Mouse (Mus musculus): ENCODE data around the gene A1cf.
A peak's percentile ranks its signal among the peaks of the same experiment; 100 is the strongest.

Gene A1cf

DNA sequence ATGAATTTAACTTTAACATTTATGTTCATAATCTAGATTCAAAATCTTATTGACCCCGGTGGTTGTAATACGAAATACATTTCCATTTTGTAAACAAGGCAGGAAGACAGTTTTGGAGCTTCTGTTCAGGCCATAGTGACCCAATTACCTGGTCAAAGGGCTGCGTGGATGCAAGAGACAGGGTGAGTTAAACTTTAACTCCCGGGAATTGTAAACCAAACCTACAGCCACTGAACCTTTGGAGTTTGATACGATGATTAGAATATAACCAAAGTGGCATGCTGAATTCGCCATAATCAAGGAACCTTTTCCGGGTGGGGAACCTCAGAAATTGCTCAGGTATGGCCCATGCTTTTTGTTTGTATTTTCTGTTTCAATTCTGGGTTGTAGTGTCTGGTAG lies at the start of gene A1cf:
A1cf (plus strand) TSS at position 244 of the 400 bp plus-strand sequence.
- no peak for DNase-seq

DNA sequence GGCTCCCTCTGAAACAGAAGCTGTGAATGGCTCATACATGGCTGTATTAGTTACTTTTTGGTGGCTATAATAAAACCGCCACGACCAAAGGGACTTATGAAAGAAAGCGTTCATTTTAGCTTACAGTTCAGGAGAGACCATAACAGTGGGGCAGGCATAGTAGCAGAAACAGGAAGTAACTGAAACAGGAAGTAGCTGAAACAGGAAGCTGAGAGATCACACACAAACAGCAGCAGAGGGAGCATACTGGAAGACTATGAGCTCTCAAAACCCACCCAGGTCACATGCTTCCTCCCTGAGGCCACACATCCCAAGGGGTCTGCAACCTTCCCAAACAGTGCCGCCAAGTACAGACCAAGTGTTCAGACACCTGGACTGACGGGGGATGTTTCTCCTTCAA lies 34.3 kb upstream of the A1cf start:
- DNase-seq: no peak

DNA sequence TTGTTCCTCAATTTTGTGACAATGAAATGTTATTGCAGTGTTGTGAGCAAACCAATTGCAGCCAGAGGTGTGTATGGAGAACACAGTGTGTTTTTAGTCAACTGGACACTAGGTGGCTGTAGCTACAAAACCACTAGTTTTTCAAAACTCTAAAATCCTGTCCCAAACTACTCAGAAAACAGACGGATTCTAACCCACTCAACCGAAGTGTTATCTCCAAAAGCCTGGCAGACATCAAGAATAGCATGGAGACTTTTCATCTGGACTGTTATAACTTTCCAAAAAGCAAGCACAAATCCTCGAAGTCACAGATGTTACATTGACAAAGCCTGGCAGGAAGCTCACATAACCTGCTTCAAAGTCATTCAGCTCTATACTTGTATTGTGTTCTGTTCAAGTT lies 6.7 kb upstream of the A1cf start:
- DNase-seq: no peak

DNA sequence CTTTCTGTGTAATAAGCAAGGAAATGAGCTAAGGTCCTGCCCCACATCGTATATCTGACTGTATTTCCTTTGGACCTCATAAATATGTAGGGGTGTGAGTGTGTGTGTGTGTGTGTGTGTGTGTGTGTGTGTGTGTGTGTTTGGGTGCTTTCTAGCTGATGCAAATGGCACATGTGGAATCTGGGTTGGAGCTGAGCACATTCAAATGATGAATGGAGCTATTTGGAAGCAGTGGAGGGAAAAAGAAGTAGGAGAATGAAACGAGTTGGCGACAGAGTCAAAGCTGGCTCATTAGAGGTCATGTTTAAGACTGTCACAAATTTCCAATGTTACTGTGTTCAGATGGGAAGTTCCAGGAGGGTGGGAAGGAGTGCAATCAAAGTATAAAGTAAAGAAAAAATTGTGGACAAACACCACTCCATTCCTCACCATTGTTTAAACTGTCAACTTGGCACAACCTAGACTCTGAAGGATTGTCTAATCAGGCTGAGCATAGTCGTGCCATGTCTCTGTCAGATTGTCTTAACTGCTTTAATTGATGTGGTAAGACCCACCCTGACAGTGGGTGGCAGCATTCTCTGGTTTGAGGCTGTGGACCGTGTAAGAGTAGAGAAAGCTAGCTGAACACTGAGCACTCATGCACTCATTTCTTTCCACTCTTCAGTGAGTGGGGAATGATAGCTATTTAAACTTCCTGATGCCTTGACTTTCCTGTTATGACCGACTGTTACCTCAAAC lies 5.9 kb upstream of the A1cf start:
- DNase-seq: peak; percentile 6

DNA sequence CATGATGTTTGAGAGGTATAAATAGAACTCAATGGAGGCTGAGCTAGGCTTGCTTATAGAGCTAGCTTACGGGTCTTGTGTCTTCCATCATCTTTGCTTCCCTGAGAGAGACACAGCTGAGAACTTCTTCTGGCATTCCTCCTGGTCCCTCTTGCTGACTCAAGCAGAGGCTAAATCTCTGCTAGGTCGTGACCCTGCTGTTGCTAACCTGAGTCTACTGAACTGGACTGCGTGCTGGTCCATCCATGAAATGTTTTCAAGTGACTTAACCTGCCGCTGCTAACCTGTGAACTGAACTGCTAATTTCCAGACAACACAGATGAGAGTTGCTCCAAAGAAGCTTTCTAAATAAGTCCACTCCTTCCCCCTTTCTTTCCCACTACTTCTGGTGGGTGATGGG lies 3.1 kb upstream of the A1cf start:
- DNase-seq: no peak

DNA sequence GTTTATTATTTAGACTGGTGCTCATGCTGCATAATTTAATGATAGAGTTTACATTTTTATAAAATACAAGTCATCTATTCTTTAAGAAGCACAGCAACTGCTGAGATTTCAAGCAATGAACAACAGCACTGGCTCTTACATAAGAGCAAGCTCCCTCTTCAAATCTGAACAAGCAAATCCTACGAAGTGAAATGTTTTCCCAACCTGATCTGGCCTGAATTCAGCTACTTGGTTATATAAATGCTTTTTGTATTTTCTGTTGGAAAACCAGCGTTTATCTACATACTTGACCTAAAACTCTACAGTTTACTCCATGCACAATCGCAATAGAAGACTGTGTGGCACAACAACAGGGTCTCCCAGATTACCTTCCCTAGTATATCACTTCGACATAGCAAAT lies 488 bp upstream of the A1cf start:
- DNase-seq: no peak

DNA sequence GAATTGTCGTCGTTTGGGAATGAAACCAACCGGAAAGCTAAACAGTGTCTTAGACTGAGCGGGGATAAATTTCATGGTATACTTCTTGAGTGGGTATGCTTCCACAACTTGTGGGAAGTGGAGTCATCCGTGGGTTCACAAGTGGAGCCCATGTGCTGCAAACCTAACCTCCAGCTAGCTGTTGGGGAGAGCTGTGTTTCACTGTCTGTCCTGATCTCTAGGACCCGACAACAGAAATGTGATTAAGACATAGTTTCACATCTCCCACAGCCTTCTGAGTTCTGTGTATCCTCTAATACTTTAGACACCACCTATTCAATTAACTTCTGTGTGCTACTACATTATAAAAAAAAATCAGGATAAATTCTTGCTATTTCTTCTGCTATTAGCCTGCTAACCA lies 407 bp downstream of the A1cf start:
- DNase-seq: no peak

DNA sequence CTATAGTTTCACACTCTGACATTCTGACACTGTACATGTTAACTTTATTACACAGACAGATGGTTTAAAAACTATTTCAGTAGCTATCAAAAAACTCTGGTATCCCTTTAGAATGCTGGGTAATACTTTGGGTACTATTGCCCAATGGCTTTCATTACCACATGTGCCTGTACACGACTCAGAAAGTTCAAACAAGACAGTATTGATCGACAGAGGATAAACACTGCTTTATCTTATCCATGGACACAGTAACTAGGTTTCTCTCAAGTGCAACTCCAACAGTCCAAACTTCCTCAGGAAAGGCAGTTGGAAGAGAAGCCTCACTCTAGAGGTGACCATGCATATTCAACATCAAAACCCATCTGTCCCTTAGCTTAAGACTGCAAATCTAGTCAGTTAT lies 2.8 kb downstream of the A1cf start:
- DNase-seq: no peak

DNA sequence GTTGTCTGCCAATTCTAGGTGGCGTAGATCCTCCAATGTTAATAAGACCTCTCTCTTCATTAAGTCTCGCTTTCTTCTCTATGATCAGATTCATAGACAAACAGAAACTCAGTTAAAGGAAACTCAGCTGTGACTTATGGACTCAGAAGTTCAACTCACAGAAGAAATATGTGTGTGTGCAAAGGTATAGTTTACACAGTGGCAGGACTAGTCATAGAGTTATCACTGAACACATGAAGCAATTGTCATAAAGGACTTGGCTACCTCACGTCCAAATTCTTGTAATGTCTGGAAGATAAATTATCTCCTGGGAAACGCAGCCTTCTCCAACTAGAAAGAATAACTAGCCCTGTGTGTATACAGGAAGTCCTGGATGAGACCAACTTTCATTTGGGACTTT lies 9.4 kb downstream of the A1cf start:
- no peak for DNase-seq

DNA sequence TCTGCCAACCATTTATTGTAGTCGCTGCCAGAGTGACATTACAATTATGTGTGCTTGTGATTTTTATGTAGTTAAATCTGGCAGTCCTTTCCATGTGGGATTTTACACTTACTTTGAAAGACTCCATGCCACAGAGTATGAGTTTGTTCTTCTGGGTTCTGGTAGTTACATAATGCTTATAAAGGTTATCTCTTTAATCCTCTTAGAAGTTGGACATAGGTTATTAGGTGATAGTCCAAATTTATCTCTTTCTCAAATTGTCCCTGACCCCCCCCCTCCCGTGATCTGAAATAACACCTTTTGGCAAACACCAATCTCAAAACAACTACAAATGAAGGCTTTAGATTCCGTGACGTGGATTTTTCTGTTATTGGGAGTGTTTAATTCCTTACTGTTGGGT lies 16.0 kb downstream of the A1cf start:
- DNase-seq: no peak

DNA sequence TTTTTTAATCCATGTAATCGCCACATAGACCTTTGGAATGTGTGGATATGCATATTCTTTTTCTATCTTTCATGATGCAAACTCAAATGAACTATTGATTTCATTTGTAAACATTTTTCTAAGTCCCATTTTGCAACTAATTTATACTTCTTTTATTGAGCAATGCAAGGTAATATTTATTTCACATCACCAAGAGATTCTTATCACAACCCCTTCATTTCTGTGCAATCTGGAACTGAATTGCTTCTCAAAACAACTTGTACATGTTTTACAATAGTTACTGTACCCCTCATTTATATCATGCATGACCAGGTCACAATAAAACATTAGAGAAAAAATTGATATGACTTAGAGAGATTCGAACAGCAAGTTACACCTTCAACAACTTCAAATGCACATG lies 18.7 kb downstream of the A1cf start:
- DNase-seq: no peak

DNA sequence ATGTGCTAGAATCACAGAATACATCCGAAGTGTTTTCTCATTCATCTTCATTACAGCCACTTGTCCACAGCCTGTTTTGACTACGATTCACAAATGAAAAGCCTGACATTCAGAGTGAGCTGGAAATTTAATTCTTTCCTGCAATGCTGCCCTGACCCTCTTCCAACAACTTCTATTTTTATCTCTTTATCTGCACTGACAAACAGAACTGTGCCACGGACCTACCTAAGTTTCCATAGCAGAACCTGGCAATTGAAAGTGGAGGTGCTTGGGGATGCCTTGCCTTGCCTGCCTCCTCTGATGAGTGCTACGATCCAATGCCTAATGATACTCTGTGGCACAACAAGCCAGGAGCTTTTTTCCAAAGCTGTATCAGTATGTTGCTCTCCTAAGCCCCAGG lies 21.4 kb downstream of the A1cf start:
- no peak for DNase-seq

DNA sequence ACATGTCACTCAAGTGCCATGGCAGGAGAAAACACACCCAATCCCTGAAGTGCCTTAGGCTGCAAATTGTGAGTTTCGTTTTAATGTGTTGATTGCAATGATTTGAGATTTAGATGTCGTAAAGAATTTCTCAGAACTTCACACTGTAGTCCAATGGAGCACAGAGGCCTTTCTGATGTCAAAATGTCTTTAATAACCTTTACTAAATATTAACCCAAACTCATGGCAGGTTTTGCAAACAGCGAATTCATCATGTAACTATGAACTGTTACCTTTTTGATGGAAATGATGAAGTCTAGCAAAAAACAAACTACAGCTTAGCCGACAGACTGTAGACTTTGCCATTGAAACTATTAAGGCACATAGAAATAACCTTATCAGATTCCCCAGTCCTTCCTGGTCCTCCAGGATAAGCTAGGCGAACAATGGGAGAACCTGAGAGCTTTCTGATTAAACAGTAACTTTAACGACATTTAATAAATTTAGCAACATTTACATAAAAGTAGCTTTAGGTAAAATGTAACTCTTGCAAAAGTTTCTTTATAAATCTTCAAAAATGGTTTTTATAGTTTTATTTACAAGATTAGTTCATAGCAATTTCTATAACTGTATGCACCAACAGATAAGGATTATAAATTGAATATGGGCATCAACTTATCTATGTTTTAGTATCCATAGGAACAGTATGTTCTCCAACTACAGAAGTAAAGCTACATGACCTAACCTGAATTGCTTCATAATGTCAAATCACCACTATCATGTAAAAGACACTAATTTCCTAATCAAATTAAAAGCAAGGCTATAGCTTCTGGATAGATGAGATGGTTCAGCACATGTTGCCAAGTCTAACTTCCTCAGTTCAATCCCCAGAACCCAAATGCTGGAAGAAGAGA lies 22.7 kb downstream of the A1cf start:
- no peak for DNase-seq

DNA sequence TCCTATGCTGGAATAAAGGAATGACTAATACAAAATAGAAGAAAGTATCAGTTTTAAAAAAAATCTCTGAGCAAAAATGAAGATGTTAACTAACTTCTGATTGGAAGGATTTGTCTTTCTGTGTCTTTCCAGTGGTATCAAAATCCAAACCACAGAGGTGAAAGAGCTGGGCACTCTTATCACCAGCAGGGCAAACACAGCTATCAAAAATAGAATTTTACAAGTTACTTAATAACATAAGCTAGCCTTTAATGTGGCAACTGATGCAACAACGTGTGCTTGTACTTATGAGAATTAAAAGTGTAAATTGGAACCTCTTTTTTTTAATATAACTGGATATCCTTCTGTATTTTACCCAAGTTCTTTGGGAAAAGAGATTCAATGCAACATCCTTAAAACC lies 27.4 kb downstream of the A1cf start:
- no peak for DNase-seq

DNA sequence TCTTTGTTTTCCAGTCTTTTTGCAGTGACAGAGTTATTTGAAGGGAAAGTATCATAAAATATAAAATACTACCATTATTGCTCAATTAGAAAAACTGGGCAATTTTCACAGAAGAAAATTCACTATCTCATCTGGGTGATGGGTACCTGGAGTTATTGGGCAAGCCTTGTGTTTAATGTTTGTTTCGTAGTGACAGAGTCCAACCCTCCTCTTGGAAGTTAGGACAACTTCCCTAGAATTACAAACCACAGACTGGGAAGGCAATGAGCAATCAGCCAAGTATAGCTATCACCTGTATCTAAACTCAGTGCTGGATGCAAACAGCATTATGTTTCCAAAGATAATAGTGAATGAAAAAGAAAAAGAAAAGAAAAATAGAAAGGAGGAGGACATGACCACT lies 28.1 kb downstream of the A1cf start:
- no peak for DNase-seq

DNA sequence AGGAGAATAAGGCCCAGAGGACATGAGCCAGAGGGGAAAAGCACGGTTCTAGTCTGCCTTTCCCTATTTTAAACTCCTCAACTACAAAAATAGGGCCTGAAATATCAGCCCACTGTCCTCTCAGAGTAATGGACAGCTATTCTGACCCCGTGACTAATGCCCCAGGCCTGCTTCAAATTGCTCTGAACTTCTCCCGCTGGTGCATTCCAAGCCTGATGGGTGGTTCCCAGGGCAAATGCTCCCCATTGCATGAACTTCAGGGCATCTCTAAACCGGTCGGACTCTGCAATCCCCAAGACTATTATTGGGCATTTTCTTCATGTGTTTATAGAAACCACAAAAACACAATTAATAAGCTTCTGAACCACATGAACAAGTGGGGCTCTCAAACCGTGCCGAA lies 37.1 kb downstream of the A1cf start:
- no peak for DNase-seq

DNA sequence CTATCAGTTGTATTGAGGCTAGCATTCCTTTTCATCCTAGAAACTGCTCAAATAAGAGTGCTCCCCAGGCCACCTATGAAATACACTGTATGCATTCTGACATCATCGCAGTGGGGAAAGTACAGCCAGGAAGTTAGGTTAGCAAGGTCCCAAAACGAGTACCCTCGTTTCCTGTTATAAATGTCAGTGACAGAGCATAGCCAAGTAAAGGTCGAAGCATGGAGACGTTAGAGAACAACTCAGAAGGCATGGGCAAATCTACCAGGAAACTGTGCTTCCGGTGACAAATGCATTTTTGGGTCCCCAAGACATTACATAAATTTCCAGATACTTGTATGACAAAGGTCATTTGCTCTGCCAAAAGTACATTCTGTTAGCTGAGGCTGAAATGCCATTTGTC lies 41.9 kb downstream of the A1cf start:
- DNase-seq: peak; percentile 18

DNA sequence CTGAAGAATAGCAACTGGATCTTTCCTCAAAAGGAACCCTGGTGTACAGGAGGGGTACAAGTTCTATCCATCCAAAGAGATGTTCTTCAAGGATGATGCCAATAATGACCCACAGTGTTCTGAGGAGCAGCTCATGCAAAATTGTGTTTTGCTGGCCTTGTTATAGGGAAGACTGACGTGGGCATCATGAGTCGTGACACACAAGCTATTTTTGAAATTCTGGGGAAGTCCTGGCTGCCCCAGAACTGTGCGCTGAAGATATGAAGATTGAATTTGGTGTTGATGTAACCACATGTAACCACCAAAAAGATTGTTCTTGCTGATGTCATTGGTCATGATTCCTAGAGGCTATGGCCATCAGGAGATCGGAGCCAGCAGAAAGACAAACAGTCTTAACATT lies 45.4 kb downstream of the A1cf start:
- no peak for DNase-seq

DNA sequence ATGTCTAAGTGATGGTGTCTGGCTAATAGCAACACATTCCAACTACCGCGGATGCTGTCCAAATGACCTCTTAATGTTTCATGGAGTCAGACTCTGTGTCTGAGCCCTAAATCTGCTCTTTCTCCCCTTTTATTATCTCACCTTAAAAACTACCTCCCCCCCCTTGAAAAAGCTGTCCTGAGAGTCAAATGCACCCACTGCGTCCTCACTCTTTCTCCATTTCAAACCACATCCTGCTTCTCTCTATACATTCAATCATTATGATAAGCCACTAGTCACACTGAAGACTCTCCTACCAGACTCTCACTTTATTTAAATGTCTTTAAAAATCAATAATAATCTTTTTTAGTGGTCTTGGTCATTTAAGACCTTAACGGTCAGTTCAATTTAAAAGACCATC lies 51.8 kb downstream of the A1cf start:
- no peak for DNase-seq

DNA sequence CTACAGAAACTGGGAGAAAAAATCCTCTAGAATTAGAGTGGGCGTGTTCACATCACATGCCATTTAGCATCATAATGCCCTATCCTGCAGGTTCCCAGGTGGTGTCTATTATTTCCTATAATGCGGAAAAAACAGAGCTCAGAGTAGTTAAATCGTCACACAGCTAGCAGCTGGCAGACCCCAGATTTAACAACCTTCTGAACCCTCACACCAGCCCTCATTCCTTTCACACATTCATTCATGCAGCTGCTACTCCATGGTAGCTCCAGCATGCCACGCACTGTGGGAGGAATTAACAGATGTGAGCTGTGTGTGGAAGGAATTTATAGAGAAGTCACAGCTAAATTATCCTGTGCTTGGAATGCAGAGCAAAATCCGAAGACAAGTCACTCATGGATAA lies 53.3 kb downstream of the A1cf start:
- no peak for DNase-seq

DNA sequence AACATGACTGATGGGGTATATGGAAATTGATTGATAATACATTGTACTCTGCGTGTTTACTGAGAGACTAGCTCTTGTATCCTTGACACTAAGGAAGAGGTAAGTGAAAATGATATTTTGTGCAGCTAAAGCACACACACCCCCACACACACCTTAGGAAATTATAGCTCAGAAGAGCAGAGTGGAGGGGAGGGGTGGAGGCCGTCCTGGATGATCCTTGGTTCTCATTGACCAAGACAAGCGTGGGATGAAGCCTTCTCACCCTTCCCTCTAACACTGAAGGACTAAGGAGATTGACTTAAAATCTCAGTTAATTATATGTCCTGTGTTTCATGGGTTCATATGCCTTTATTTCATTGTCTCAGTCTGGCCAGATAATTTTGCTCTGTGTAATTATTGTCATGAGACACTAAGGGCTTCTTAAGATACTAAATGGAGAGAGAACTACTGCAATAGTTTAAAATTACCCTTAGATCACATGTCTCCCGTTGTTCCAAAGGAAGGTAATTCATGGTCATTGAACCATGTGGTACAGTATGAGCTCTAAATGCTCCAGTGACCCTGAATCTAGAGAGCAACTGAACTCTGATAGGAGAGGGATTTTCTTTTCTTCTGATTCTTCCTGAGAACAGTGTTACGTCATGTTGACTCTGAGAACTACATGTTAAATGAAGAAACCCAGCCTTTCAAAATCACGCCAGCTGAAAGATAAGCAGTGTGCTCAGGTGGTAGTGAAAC lies 55.2 kb downstream of the A1cf start:
- no peak for DNase-seq

DNA sequence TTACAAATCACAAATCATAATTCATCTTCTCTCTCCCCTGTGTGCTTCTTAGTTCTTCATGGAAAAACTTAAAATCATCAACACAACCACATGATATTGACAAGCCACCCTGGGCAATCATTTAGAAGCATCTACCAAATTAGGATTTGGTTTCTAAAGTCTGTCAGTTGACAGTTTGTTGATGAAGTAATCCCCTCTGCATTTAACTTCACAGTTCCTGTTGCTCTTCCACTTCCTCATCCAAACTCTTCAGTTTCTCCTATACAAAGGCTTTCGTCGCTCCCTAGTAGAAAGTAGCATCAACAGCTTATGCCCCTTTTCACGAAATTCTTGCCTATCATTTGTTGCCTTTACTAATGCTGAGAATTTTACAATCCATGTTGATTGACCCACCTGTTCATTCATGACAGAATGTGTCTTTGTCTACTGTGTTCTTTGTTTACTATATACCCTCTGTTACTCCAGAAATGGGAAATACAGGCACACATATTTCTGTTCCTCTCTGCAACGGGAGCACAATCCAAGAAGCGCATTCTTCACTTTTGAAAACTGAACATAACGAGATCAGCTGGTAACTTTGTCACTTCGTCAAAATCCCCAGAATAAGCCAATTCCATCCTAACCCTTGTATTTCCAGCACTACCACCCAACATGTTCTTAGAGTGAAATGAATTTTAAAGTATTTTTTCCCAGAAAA lies 82.4 kb downstream of the A1cf start:
- DNase-seq: no peak

DNA sequence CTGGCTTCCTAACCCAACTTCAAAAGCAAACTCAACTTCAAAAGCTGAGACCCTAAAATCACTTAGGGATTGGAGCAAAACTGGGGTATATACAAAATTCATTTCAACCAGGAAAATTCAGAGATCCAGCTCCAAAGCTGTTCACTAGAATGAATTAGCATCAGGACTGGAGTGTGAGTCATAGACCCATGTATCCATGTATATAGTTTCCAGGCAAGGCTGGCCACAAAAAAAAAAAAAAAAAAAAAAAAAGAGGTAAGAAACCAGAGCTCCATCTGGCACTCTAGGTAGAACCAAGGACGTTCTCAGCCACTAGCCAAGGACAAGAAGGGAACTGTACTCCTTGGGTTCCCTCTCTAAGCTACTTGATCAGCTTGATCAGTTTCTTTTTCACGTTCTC lies 85.2 kb downstream of the A1cf start:
- DNase-seq: no peak
